Mouse (Mus musculus) G1E (cell line): ENCODE measurements around the gene Apoa1.

Source experiments
- CTCF ChIP-seq: IDR thresholded peaks from 2 replicates; pipeline ENCODE4 v1.5.1; 2012; ENCODE audit warnings: low read depth, low read length, inconsistent platforms, mixed read lengths
- POLR2AphosphoS5 ChIP-seq: IDR thresholded peaks from 2 replicates; pipeline ENCODE4 v1.6.1; 2012; ENCODE audit warnings: low read depth, low read length, inconsistent platforms; ENCODE audit not compliant: insufficient replicate concordance
- TAL1 ChIP-seq: conservative IDR thresholded peaks from 2 replicates; pipeline ENCODE4 v1.6.1; 2012; ENCODE audit warnings: low read depth, low read length, inconsistent platforms, mixed read lengths

DNA sequence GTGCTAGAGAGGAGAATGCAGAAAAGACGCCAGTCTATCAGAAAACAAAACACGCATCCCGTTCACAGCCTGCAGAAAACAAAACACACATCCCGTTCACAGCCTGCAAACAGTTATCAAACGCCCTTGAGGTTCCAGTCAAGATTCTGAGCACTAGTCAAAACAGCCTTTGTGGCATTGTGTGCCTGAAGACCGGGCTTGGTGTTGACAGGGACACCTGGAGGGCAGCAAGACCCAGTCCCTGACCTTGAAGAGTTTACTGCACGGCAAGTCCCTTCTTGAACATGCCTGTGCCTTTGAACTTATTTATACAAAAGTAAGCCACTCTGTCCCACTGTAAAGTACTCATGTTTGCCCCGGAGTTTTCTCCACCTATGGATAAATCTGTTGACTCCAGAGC is 15.2 kb downstream of the Apoa1 start:
- TF ChIP-seq POLR2AphosphoS5 (no peak), CTCF (no peak), TAL1 (no peak)
